Mouse (Mus musculus): ENCODE measurements around the gene Grb10.
A peak's percentile ranks its signal among the peaks of the same experiment; 100 is the strongest.

The Grb10 gene

DNA sequence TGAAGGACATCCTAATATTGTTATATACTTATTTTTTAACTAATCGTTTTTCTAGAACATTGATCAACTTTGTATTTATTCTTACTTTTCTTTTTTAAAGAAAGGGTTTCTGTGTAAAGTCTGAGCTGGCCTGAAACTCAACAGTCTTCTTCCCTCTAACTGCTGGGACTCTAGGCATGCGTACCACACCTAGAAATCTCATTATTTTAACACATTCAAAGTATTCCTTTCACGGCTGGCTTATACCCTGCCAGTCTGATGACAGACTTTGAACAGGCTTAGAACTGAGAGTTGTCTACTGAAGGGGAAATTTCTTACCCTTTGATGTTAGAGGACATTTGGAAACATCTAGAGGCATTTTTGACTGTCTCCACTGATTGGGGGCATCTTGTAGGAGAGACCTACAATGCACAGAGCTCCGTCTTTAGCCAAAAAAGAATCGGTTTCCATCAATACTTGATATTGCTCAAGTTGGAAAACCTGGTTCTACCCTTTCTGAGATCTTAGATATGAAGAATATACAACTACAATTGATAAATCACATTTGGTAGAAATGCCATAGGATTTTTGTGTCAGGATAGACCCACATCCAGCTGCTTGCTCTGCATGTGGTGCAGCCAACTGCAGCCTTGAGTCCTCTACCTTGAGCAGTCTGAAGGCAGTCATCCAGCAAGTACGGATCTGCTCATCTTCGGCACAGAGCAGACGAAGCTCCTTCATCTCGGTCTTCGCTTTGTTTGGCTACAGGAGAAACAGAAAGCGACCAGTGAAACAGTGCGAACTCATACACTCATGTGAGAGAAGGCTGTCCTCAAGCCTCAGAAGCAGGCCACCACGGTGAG, 95.0 kb downstream of the Grb10 start:
- no peak for DNase-seq

DNA sequence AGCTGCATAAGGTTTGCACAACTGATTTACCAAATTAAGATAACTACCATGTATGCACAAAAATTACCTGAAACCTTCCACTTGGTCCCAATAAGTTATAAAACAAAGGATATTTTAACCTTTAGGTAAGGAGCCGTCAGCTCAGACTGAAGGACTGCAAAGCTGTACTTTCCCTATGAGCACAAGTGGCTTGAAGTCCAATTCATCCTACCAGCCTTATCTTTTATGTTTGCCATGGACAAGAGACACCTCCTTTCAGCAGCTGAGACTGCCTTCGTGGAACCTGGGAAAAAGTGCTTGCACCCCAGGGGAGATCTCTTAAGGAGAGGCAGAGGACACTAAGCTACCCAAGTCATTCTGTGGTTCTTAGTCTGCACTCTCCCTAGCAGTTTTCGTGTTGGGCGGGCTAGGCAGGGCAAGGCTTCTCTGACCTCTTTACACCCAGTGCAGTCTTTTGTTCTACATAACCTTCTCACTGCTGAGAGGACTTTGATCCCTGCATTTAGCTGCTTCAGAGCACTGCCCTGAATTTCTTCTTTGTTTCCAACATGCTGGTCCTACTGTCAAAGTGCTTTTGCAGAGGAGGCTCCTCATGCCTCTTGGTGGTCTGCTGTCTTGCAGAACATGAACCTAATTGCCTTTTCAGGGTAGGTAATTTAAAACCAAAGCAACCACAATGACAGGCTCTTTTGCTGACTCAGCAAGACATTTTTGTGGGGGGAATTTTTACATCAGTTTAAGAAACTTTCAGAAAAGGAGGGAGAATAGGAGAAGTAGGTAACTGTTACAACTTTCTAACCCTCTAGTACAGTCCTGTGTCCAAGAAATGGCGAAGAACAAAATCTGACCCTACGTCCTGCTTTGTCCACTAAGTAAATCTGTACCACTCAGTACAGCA, 95.9 kb downstream of the Grb10 start:
- no peak for DNase-seq

GRCm38 (mm10) chr11:11940833-11941681, 97.4 kb downstream of the Grb10 start:
- DNase-seq = no peak

DNA sequence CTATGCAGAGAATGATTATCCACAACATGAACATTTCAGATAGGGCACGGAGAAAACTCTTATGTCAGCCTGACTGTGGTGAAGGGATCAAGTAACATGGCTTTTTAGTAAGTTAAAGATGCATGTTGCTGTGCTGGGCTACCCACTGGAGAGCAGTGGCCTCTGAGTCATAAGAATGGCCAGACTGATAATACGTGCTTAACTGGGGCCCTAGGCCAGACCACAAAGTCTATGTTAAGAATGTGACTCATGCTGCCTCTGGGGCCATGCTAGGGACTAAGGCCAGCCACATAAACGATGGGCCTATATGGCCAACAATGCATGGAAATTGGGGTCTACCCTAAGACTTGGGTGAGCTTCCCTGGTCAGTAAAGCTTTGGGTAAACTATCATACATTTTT, 98.9 kb downstream of the Grb10 start:
- DNase-seq = no peak

- DNase-seq = no peak
Observed at GRCm38 (mm10) chr11:11938591-11938990, 99.9 kb downstream of the Grb10 start.

- DNase-seq = no peak
Observed at GRCm38 (mm10) chr11:11937340-11938030, 101.0 kb downstream of the Grb10 start.

- no peak for DNase-seq
Observed at GRCm38 (mm10) chr11:11934808-11935207, 103.7 kb downstream of the Grb10 start.

GRCm38 (mm10) chr11:11932102-11932789, 106.2 kb downstream of the Grb10 start:
- no peak for DNase-seq

- DNase-seq = no peak
Observed at GRCm38 (mm10) chr11:11931688-11932087, 106.8 kb downstream of the Grb10 start.

DNA sequence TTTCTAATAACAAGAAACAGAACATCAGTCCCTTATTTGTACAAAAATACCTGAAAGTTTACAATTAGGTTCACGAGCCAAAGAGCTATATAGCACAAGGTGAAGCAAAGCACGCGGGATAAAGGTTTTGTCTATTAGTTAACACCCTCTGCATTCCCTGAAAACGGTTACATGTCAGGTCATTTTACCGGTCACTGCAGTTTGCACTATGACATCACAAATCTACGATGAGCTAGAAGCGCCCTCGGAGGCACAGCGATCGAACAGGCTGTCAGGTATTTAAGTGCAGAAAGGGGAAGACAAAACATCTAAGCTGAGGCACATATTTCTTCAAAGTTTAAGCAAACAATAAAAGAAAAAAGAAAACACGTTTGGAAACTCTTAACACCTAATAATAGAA, 108.0 kb downstream of the Grb10 start:
- DNase-seq = no peak

DNA sequence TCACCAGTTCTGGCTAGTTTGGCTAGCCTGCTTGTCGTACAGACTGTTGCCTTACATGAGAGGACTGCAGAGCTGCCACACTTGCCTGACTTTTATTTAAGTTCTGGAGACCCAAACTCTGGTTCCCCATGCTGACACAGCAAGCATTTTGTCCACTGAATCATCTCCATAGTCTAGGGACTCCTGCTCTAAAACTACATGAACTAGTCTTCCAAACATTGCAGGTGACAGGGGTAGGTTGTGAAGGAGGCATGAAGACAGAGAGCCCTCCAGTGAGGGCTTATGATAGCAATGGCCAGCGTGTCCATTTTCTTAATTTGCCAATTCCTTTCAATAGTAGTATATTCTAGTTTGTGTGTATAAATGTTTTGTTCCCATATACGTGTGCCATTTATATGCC, 109.4 kb downstream of the Grb10 start:
- DNase-seq = no peak

GRCm38 (mm10) chr11:11928586-11928985, 109.9 kb downstream of the Grb10 start:
- DNase-seq = no peak

DNA sequence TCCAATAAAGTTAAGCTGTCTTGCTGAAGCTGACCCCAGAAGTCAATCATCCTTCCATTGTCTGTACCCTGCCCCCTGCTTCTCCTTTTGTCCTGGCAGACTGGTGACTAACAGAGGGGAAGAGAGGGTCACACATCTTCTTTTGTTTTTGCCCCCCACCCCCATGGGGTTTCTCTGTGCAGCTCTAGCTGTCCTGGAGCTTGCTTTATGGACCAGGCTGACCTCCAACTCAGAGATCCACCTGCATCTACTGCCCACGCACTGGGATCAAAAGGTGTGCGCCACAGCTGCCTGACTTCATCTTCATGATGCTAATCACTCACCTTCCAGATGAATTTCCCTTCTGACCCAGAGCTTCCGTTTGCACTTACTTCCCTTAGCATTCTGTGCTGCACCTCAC, 114.6 kb downstream of the Grb10 start:
- DNase-seq = no peak

DNA sequence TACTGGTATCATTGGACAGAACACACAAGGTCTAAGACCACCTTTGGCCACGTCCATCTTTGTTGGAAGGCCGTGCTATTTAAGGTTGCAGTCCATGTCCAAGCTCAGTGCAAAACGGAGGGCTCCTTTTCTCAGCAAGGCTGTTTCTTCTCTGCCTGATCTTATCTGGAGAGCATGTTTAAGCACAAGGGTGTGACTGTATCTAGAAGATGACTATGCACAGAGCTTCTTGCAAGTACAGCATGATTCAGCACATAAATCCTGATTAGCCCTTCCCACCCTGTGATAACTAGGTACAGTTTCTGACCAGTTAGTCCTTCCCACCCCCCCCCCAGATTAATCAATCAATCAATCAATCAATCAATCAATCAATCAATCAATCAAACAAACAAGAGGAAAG, 115.1 kb downstream of the Grb10 start:
- DNase-seq = peak; percentile 25

- DNase-seq = no peak
Observed at GRCm38 (mm10) chr11:11922106-11922505, 116.4 kb downstream of the Grb10 start.

GRCm38 (mm10) chr11:11907703-11908413, 130.6 kb downstream of the Grb10 start:
- no peak for DNase-seq

DNA sequence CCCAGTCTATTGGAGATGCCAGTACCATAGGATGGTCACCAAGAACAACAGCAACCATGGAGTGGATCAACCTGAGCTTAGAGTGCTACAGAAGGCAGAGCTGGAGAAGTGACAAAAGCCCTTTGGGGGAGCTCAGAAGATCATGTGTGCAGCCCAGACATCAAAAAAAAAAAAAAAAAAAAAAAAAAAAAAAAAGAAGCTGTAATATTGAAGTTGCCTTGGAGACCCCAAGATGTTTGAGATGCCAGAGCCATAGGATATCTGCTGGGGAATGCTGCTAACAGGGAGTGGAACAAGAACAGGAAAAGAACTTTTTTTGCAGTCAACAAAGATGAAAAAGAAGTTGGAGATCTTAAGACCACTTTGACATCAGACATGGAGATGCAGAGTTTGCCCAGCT, 133.0 kb downstream of the Grb10 start:
- DNase-seq = no peak

- no peak for DNase-seq
Observed at GRCm38 (mm10) chr11:11904995-11905394, 133.5 kb downstream of the Grb10 start.

- DNase-seq = no peak
Observed at GRCm38 (mm10) chr11:11901509-11901908, 137.0 kb downstream of the Grb10 start.

DNA sequence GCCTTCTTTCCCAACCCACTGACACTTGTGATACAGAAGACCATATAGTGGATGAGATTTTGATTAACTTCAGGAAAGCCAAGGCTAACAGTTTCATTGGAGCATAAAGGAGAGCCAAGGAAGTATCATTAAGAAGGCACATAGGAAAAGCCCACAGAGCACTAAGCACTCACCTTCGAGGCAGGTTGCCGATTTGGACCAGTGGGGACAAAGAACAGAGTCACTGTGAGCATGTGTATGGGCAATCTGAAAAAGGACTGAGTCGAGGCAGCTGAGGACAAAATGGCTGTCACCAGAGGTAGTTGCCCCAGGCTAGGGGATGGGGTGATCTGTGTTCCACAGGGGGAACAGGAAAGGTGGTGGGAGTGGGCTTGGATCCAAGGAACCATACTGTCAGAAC, 140.0 kb downstream of the Grb10 start:
- no peak for DNase-seq
